Mouse (Mus musculus) large intestine, adult 2 months (tissue): ENCODE measurements around the gene Kctd11. TPM values are rescaled to one million over a fixed set of nuclear protein-coding genes. Genes with fewer than 3 reads are reported as not detected.

ENCODE experiments used
- DNase-seq: peaks from one replicate; pipeline ENCODE4 v3.0.0-alpha.2; 2012; ENCODE audit warnings: low read depth, low spot score
- WGBS: fragments of 180-500 bp; shearing (Covaris S2); methylation state at CpG from one replicate; pipeline ENCODE4 v1.1.7; 2018; 5-methylcytosine and 5-hydroxymethylcytosine counted together
- polyA plus RNA-seq: library from polyadenylated mRNA; depleted of rRNA; stranded (reverse); fragments of >200 nt; gene quantifications from 2 replicates; pipeline ENCODE4 v1.2.3, GENCODE M21; 2012

The Kctd11 gene
- polyA plus RNA-seq, 1 experiment = 1.8 TPM

DNA sequence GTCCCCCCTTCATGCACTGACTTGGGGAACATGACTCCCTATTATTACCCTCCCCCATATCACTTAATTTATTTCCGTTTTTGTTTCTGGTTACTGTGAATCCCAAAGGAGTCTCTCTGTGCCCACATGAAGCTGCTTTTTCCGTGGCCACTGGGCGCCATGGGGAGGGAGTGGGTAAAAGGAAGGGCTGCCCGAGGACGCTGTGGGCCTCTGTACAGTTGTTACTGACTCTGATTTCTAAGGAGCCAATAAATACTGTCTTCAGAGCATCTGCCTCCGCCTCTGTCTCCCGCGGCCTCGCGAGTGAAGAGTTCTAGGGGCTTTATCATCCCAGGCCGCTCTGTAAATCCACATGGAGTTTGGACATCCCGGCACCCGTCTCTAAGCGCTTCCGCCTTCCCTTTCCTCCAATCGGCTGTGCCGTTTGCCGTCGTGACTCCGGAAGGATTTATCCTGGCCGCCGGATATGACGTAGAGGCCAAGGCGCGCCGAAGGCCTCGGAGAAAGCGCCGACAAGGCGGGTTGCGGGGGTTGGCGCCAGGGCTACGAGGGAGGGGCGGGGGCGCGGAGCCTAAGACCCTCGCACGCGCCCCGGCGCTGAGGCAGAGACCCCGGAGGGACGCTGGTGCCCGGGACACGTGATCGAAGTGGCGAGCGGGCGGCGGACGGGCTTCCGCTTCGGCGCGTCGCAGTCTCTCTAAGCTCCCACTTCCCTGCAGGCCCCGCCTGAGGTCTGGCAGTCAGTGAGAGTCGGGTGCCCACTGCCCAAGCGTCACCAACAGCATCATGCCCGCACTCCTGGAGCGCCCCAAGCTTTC, 32.6 kb upstream of the Kctd11 start, which contains the start of gene Gps2:
TSS of gene Gps2 (plus strand) at position 335 of the 818 bp plus-strand sequence.
- DNase-seq = peak; percentile 80
- under 1% methylated on average over 61 of the region's 61 CpGs for WGBS

DNA sequence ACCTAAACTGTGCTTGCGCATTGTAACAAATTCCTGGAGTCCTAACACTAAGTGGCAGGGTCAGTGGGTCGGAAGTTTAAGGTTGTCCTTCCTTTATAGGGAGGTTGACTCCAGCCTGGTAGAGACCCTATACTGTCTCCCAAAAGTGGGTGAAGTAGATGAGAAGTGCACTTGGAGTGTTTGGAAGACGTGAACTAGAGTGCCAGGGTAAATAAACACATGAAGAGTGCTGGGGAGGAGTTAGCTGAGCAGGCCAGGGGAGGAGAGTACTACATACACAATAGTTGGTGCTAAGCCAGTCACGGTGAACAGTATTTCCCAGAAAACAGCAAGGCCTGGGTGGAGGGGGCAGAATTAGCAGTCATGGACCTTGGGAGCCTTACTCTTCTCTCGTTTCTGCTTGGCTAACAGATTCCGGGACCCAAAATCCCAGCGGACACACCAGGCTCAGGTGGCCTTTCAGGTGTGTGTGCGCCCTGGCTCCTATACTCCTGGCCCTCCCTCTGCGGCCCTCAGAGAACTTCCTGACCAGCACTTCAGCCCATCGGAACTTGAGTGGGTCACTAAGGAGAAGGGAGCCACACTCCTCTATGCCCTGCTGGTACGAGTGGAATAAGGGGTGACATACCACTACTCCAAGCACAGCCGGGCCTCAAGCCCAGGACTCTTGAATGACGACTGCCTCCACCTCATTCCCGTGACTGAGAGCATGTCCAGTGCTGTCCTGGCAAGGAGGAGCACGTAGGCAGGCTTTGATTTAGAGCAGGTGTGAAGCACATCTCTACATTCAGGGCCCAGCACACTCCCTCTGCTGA, 31.7 kb upstream of the Kctd11 start:
- DNase-seq = no peak
- 70% methylated on average over 15 of the region's 15 CpGs for WGBS

GRCm38 (mm10) chr11:69911701-69912100, 30.5 kb upstream of the Kctd11 start:
- WGBS = 87% methylated on average over 6 of the region's 6 CpGs
- DNase-seq = no peak

GRCm38 (mm10) chr11:69910781-69911560, 29.8 kb upstream of the Kctd11 start:
- no peak for DNase-seq
- 89% methylated on average over 17 of the region's 17 CpGs for WGBS

- no peak for DNase-seq
- WGBS = 93% methylated on average over 8 of the region's 8 CpGs
Measured at GRCm38 (mm10) chr11:69910177-69910576, 29.0 kb upstream of the Kctd11 start.

- WGBS = 92% methylated on average over 5 of the region's 5 CpGs
Measured at GRCm38 (mm10) chr11:69909174-69909573, 28.0 kb upstream of the Kctd11 start.

DNA sequence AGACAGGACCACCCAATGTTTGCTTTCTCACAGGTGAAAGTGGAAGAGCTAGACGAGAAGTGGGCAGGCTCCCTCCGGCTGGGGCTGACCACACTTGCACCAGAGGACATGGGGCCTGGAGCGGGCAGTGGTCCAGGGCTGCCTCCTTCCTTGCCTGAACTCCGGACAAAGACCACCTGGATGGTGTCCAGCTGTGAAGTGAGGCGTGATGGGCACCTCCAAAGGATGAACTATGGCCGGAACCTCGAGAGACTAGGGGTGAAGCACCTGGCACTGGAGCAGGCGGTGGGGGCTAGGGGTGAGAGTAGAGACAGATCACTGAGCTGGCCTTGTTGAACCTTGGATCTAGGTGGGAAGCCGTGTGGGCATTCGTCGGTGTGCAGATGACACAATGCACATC, 27.4 kb upstream of the Kctd11 start:
- WGBS = 90% methylated on average over 11 of the region's 11 CpGs
- DNase-seq = no peak

More at GRCm38 (mm10) chr11:69909174-69909573, 28.0 kb upstream of the Kctd11 start:
- no peak for DNase-seq

GRCm38 (mm10) chr11:69904311-69904710, 23.1 kb upstream of the Kctd11 start:
- 94% methylated on average over 9 of the region's 9 CpGs for WGBS
- DNase-seq = no peak

GRCm38 (mm10) chr11:69902972-69903371, 21.8 kb upstream of the Kctd11 start:
- WGBS = 67% methylated on average over 13 of the region's 13 CpGs
- no peak for DNase-seq

- under 1% methylated on average over 39 of the region's 39 CpGs for WGBS
- DNase-seq = no peak
Measured at GRCm38 (mm10) chr11:69901993-69902392, 20.8 kb upstream of the Kctd11 start.

DNA sequence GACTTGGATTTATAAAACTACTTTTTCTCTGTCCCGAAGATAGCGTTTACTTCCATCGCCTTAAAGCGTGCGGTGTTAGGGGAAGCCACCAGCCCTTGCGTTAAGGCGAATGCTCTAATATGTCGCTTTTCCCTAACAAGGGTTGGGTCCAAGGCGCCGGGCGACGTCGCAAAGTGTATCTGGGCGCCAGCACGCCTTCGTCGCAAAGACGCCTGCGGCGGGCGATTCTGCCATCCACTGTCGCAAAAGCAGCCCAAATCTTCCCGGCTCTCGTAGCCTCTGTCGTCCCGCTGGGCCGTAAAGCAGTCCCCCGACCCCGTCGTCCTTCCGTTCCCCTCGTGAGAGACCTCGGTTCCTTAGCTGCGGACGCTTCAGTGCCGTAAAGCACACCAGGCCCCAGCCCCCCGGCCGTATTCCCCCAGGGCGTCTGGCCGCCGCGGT, 20.2 kb upstream of the Kctd11 start:
- DNase-seq = no peak
- WGBS = under 1% methylated on average over 42 of the region's 42 CpGs

DNA sequence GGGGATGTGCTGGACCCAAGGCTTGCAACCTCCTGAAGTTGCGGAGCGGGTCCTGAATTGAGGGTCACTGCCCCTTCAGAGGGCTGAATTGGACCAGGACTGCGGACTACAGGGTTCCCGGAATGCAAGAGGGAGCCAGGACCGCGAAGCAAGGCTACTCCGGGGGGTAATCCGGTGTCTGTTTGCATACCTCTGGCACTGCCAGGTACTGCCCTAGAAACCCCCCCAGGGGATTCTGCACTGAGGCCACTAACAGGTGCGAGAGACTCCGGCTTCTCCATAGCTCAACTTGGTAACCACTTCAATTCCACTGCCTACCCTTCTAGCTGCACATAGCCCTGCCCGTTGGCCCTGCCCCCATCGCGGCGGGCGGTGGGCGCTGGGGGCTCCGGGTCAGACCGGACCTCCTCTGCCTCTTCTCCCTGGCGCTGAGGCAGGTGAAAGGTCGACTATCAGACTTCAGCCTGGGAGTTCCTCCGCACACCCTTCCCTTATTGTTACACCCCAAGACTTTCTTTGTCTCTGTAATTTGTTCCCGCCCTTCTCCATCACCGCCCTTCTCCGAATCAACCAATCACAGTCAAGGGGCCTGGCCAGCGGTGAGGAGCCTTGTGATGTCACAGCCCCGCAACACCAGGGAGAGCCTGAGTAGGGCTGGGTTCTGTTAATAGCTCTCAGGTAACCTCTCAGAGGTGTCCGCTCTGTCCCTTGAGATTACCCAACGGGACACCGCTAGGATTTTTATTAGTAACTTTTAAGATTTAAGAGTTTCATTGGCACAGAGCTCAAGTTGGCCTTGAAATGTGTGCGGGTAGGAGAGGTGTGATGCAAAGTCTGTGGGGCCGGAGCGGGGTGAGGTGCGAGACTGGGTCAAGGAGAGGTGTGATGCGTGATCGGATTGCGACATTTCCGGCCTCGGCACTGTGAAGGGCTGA, 19.5 kb upstream of the Kctd11 start, which contains the start of the genes 2810408A11Rik and Neurl4:
TSS of gene 2810408A11Rik (minus strand) at position 517 of the 935 bp plus-strand sequence.
TSS of gene Neurl4 (plus strand) at position 602 of the 935 bp plus-strand sequence.
- DNase-seq = peak; percentile 98
- under 1% methylated on average over 38 of the region's 38 CpGs for WGBS

GRCm38 (mm10) chr11:69899870-69900269, 18.7 kb upstream of the Kctd11 start:
- no peak for DNase-seq
- WGBS = 26% methylated on average over 4 of the region's 4 CpGs

- WGBS = 69% methylated on average over 4 of the region's 4 CpGs
- DNase-seq = no peak
Measured at GRCm38 (mm10) chr11:69895291-69895690, 14.1 kb upstream of the Kctd11 start, which contains the start of gene Acap1. Gene Acap1 (minus strand): TSS chr11:69895539.

DNA sequence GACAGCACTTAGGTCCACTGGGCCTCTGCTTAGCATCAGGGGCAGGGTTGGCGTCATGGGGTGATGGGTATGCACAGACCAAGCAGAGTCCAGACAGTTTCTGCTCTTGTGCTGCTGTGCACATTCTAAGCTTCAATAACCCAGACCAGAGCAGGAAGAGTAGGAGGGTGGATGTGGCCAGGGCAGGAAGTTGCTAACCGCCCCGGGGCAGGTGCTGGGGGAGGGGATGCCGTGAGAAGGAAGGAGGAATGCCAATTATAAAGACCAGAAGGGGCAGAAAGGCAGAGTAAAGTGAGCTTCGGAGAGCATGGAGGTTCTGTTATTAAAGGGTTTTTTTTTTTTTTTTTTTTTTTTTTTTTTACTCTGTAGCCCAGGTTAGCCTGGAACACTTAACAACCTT, 13.5 kb upstream of the Kctd11 start:
- no peak for DNase-seq
- WGBS = 71% methylated on average over 5 of the region's 5 CpGs

- no peak for DNase-seq
- WGBS = 50% methylated on average over 4 of the region's 4 CpGs
Measured at GRCm38 (mm10) chr11:69891482-69891881, 10.3 kb upstream of the Kctd11 start.

DNA sequence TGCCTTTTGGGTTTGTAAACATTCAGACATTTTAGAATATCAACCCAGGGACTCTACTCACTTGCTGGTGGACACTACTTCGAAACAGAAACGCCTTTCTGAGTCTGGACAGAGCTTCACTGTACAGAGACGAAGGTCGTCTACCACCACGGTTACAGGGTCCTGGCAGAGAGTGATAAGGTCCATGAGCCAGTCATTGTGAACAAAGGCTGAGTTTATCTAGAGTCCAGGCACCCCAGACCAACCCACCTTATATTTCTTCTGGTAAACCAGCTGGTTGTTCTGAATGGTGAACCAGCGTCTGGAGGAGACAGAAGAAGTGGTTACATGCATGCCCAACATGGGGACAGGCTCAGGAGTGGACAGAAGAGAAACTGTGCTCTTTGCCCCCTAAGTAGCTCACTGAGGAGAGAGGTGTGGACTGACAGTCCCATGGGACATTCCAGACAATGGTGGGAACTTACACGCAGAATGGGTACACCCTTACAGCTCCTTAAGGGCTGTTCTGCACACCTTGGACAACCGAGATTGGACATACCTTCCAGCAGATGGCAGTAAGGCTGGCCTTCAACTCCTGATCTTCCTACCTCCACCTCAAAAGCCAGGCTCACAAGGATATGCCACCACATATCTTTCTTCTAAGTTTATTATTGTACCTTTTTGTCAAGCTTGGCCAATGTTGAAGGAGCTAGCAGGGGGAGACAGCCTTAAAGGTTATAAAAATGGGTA, 5.9 kb upstream of the Kctd11 start:
- no peak for DNase-seq
- 59% methylated on average over 8 of the region's 8 CpGs for WGBS

DNA sequence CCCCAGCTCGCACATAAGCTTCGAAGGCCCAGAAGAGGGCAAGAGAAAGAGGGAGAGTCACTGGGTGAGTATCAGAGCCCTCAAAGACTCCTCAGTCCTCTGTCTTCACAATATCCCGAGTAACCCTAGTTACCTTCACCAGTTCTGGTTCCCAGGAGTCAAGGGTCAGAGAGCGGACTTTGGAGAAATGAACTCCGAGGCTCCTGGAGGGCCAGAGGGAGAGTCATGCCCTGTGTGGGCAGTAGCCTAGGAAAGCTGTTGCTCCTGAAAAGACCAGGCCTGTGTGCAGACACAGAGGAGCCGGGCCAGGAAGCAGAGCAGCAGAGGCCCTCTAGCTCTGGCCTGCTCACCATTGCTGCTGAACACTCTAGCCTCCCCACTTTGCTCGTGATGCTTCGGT, 3.5 kb upstream of the Kctd11 start:
- WGBS = 76% methylated on average over 8 of the region's 8 CpGs
- DNase-seq = no peak
